Mouse (Mus musculus): ENCODE results near the gene Acbd6. TPM values are rescaled to one million over a fixed set of nuclear protein-coding genes. Genes with fewer than 3 reads are reported as not detected.

Gene Acbd6
- polyA plus RNA-seq, 1 experiment from 2014 or later: 108 TPM

Other genes with a start within 250 kb of the Acbd6 start
- gene Xpr1, start 140.7 kb upstream of the Acbd6 start, polyA plus RNA-seq (2016; fragmentation: Nextera tagmentation; extraction: Ambion mirVana): 8.6 and 9.6 TPM in 2 replicates
- gene Lhx4, start 193.6 kb downstream of the Acbd6 start, polyA plus RNA-seq (2016; fragmentation: Nextera tagmentation; extraction: Ambion mirVana): not detected in 2 replicates